Mouse (Mus musculus) lung, embryonic 14.5 days (tissue): ENCODE data around the gene Actn4. TPM values are rescaled to one million over a fixed set of nuclear protein-coding genes. Genes with fewer than 3 reads are reported as not detected.

Experiments
- ATAC-seq: fragments of 200-750 bp; cut with Nextera tagmentation; 2 replicates; pipeline ENCODE4 v1.8.0; 2017; ENCODE audit warnings: mild to moderate bottlenecking, moderate TSS enrichment, moderate library complexity; ENCODE audit not compliant: insufficient read depth
- DNase-seq: peaks from one replicate; pipeline ENCODE4 v3.0.0-alpha.2; 2015
- H3K27ac ChIP-seq: fragments of 300-500 bp; sonication (generic); 2 replicates; pipeline ENCODE4 v1.5.1; 2014; ENCODE audit warnings: low read depth, mild to moderate bottlenecking, moderate library complexity
- H3K27me3 ChIP-seq: fragments of 300-500 bp; sonication (generic); 2 replicates; pipeline ENCODE4 v1.6.1; 2014; ENCODE audit warnings: low read length, control low read depth; ENCODE audit not compliant: insufficient read depth
- H3K36me3 ChIP-seq: fragments of 300-500 bp; sonication (generic); 2 replicates; pipeline ENCODE4 v1.6.1; 2014; ENCODE audit warnings: control low read depth; ENCODE audit not compliant: insufficient read depth
- H3K4me1 ChIP-seq: fragments of 300-500 bp; sonication (generic); 2 replicates; pipeline ENCODE4 v1.6.1; 2014; ENCODE audit warnings: antibody characterized with exemption, control low read depth; ENCODE audit not compliant: insufficient read depth
- H3K4me2 ChIP-seq: fragments of 300-500 bp; sonication (generic); 2 replicates; pipeline ENCODE4 v1.6.1; 2014; ENCODE audit warnings: mild to moderate bottlenecking
- H3K4me3 ChIP-seq: fragments of 300-500 bp; sonication (generic); 2 replicates; pipeline ENCODE4 v1.5.1; 2014; ENCODE audit warnings: low read depth, low read length
- H3K9ac ChIP-seq: fragments of 300-500 bp; sonication (generic); 2 replicates; pipeline ENCODE4 v1.6.1; 2014
- H3K9me3 ChIP-seq: fragments of 300-500 bp; sonication (generic); 2 replicates; pipeline ENCODE4 v1.6.1; 2016; ENCODE audit warnings: low read depth, low read length, control low read depth
- CTCF ChIP-seq: IDR thresholded peaks from 2 replicates; pipeline ENCODE4 v1.5.1; 2016; ENCODE audit warnings: antibody characterized with exemption, low read depth
- WGBS: fragments of 180-500 bp; shearing (Covaris S2); extraction: QIAGEN DNeasy Blood & Tissue Kit; methylation state at CpG from one replicate; pipeline ENCODE4 v1.1.7; 2014; 5-methylcytosine and 5-hydroxymethylcytosine counted together
- polyA plus RNA-seq: library from polyadenylated mRNA; unstranded; fragments of >200 nt; fragmentation: Nextera tagmentation; extraction: Ambion mirVana; gene quantifications from 2 replicates; pipeline ENCODE4 v1.2.1, GENCODE M21; 2014

Gene Actn4
- polyA plus RNA-seq, 1 experiment from 2014 or later, result 270 TPM

GRCm38 (mm10) chr7:28982274-28983013 lies 20.3 kb upstream of the Actn4 start:
- ATAC-seq (peak; percentile 49), DNase-seq (peak; percentile 36)
- H3K27ac ChIP-seq, result peak overlapping the region; percentile 81
- no peaks in the 10 kb centered on the region for H3K27me3 ChIP-seq
- peaks cover 23% of the 10 kb centered on the region for H3K36me3 ChIP-seq
- H3K4me2 ChIP-seq, result peak overlapping the region; percentile 89
- peak overlapping the region; percentile 68 for H3K9ac ChIP-seq
- peak overlapping the region; percentile 76 for H3K4me3 ChIP-seq
- H3K9me3 ChIP-seq, result no peaks in the 10 kb centered on the region
- peaks cover 6% of the 10 kb centered on the region; the same call in 1 of the 2 replicates for H3K4me1 ChIP-seq
- 12% methylated on average over 19 of the region's 19 CpGs for WGBS
- no peak for TF ChIP-seq CTCF

DNA sequence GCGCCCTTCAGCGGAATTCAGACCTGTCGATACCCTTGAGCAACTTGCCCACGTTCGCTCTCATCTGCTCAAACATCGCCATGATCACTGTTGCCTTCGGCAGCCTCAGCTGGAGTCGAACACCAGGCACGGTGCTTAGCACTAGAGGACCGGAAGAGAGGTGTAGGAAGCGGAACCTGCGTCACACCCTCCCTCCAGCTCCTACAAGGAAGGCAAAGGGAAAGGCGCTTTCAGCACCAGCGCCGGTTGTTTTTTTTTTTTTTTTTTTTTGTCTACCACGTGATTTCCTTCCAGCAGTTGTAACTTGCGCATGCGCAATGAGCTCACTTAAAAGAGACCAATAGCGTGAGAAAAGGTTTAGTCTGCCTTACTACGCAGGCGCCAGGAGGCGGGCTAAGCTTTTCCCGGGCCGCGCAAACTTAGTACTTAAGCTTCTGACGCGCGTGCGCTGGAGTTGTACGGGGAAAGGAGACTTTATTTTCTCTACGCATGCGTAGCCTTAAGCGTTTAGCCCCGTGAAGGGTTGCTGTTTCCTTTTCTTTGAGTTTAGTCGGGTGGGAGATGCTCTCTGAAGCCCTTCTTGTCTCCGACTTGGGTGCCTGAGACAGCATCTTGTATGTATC lies 19.6 kb upstream of the Actn4 start, which contains the start of the genes Eif3k and Map4k1:
Gene Eif3k, minus strand, starts transcription at position 214 of the 623 bp plus-strand sequence.
Gene Map4k1, plus strand, starts transcription at position 400 of the 623 bp plus-strand sequence.
- Histone ChIP-seq H3K4me3 (peak within 1 kb of the TSS; percentile 76), H3K27me3 (no peaks in the 10 kb centered on the region), H3K9me3 (no peaks in the 10 kb centered on the region), H3K27ac (peak within 1 kb of the TSS; percentile 81), H3K4me2 (peak within 1 kb of the TSS; percentile 92), H3K9ac (peak within 1 kb of the TSS; percentile 78), H3K36me3 (peaks cover 30% of the 10 kb centered on the region), H3K4me1 (peaks cover 6% of the 10 kb centered on the region; the same call in 1 of the 2 replicates)
- under 1% methylated on average over 36 of the region's 36 CpGs for WGBS
- ATAC-seq (peak; percentile 97), DNase-seq (peak; percentile 100)
- TF ChIP-seq CTCF, result no peak; the same call in 1 of the 2 replicates

- WGBS, result 87% methylated on average over 9 of the region's 9 CpGs
- H3K4me2 ChIP-seq, result no peak overlapping the region
- H3K4me1 ChIP-seq, result peaks cover 5% of the 10 kb centered on the region; the same call in 1 of the 2 replicates
- no peak overlapping the region for H3K9ac ChIP-seq
- H3K36me3 ChIP-seq, result peaks cover 61% of the 10 kb centered on the region
- no peaks in the 10 kb centered on the region for H3K9me3 ChIP-seq
- ATAC-seq (no peak), DNase-seq (no peak)
- no peak for TF ChIP-seq CTCF
- H3K27me3 ChIP-seq, result no peaks in the 10 kb centered on the region
- H3K27ac ChIP-seq, result no peak overlapping the region
- H3K4me3 ChIP-seq, result no peak overlapping the region
Measured at GRCm38 (mm10) chr7:28977556-28977955, 15.4 kb upstream of the Actn4 start.

GRCm38 (mm10) chr7:28973025-28973424 lies 10.9 kb upstream of the Actn4 start:
- no peak for ATAC-seq
- H3K4me3 ChIP-seq, result no peak overlapping the region
- H3K27ac ChIP-seq, result no peak overlapping the region
- H3K9ac ChIP-seq, result no peak overlapping the region
- peak; percentile 38 for DNase-seq
- WGBS, result 77% methylated on average over 8 of the region's 8 CpGs
- H3K4me1 ChIP-seq, result peaks cover 13% of the 10 kb centered on the region
- H3K4me2 ChIP-seq, result no peak overlapping the region
- H3K36me3 ChIP-seq, result peaks cover 70% of the 10 kb centered on the region
- H3K27me3 ChIP-seq, result no peaks in the 10 kb centered on the region
- H3K9me3 ChIP-seq, result no peaks in the 10 kb centered on the region
- TF ChIP-seq CTCF, result peak; percentile 22; the same call in 1 of the 2 replicates

DNA sequence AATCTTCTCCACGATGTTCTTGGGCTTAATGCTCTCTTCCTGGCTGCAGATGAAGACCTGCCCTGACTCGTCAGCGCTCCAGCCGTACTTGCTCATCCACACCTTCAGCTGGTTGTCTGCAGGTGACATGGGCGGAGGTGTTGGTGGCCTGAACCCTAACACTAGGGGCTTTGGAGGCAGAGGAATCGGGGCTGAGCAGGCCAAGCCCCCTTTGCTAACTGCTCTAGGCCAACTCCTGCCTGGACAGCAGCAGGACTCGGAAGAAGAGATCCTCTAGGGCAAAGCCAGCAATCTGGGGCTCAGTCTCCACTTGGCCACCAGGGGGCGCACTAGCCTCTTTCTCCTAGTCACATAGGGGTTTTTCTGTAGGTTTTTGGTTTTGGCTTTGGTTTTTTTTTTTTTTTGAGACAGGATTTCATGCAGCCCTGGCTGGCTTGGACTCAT lies 10.4 kb upstream of the Actn4 start:
- peak; percentile 21; the same call in 1 of the 2 replicates for ATAC-seq
- WGBS, result 57% methylated on average over 8 of the region's 8 CpGs
- H3K27me3 ChIP-seq, result no peaks in the 10 kb centered on the region
- DNase-seq, result peak; percentile 88
- H3K4me1 ChIP-seq, result peaks cover 13% of the 10 kb centered on the region
- no peak overlapping the region for H3K4me3 ChIP-seq
- H3K27ac ChIP-seq, result peak overlapping the region; percentile 46; the same call in 1 of the 2 replicates
- H3K4me2 ChIP-seq, result no peak overlapping the region
- peak; percentile 87 for TF ChIP-seq CTCF
- peaks cover 65% of the 10 kb centered on the region for H3K36me3 ChIP-seq
- no peaks in the 10 kb centered on the region for H3K9me3 ChIP-seq
- H3K9ac ChIP-seq, result no peak overlapping the region

- H3K9me3 ChIP-seq, result no peaks in the 10 kb centered on the region
- H3K27me3 ChIP-seq, result no peaks in the 10 kb centered on the region
- H3K4me2 ChIP-seq, result no peak overlapping the region
- H3K36me3 ChIP-seq, result peaks cover 58% of the 10 kb centered on the region
- no peak overlapping the region for H3K4me3 ChIP-seq
- H3K9ac ChIP-seq, result no peak overlapping the region
- ATAC-seq (peak; percentile 38; the same call in 1 of the 2 replicates), DNase-seq (peak; percentile 79)
- peaks cover 13% of the 10 kb centered on the region for H3K4me1 ChIP-seq
- no peak for TF ChIP-seq CTCF
- 34% methylated on average over 6 of the region's 6 CpGs for WGBS
- no peak overlapping the region for H3K27ac ChIP-seq
Measured at GRCm38 (mm10) chr7:28971770-28972269, 9.7 kb upstream of the Actn4 start.

DNA sequence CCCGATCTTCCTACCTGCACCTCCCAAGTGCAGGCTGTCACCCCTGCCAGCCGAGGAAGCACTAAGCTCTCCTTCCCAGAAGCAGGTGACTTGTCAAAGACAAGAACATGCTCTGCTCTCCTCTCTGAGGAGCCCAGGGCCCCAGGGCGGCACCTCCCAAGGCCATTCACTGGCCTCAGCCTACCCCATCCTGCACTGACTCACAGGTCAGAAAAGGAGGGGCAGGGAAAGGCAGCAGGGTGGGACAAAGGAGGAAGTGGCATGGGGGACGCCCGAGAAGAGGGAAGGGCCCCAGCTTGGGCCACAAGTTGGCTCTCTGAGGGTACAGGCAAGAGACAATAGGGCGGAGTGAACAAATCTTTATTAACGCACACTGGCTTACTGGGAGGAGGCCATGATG lies 8.9 kb upstream of the Actn4 start:
- no peaks in the 10 kb centered on the region for H3K9me3 ChIP-seq
- H3K27ac ChIP-seq, result no peak overlapping the region
- DNase-seq (no peak), ATAC-seq (no peak)
- no peak overlapping the region for H3K4me3 ChIP-seq
- H3K4me1 ChIP-seq, result peaks cover 13% of the 10 kb centered on the region
- 90% methylated on average over 7 of the region's 7 CpGs for WGBS
- TF ChIP-seq CTCF, result no peak
- H3K36me3 ChIP-seq, result peaks cover 50% of the 10 kb centered on the region
- H3K27me3 ChIP-seq, result no peaks in the 10 kb centered on the region
- no peak overlapping the region for H3K4me2 ChIP-seq
- no peak overlapping the region for H3K9ac ChIP-seq
